Mouse (Mus musculus): Measurements from ENCODE around the gene Cfap299.
"Not testable (repeated sequence)": the region's sequence is repeated elsewhere in the genome, so short reads cannot be mapped to it uniquely, and the experiment has no call there.

Gene Cfap299

DNA sequence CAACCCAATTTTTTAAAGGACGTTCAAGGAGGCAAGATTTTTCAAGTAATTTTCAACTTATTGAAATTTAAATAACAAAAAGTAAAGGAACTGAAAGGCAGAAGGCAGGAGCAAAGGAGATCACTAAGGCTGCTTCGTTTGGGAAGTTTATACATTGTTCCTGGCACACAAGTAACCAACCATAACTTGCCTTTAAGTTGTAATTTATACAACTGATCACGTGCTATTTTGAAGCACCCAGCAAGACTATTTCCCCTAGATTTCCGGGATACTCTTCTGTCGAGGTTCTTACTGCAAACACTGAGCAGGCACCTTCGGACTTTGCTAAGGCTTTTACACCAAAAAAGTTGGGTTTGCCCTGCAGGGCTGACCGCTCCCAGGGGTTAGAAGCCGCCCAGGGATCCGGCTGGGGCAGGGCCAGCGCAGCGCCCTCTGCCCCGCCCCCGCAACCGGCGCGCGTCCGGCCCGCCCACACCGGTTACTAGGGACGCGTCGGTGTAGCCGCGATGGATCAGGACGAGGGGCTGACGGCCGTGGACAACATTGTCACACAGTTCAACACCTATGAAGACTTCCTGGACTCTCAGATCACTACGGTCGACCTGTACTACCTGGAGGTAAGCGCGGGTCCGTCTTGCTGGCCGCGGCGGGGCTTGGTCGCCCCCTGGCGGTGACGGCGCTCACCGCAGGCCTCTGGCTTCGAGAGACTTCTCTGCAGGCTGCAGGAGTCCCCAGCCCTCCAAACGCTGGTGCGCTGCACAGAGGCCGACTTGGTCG lies at the start of gene Cfap299:
Gene Cfap299 (plus strand): TSS at position 457 of the 777 bp plus-strand sequence.
- peak; percentile 37 for DNase-seq (ENCODE audit: low read depth, low spot score)

DNA sequence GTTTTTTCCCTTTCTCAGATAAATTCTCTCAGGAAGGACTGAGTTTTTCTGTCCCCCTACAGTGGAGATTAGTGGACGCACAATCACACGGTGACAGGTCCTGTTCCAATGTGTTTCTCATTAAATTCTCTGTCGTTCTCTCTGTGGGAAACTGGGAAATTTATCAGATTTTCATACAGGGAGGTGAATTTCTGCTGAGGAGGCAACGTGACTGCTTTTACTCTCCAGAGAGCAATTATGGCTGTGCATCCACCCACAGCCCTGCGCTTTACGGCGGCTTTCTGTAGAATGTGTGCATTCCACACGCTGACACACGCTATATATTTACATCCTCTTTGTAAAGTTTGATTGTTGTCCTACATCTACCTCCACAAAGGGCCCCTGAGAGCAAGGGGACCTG lies 47.1 kb upstream of the Cfap299 start:
- DNase-seq (ENCODE audit: low read depth, low spot score): no peak

DNA sequence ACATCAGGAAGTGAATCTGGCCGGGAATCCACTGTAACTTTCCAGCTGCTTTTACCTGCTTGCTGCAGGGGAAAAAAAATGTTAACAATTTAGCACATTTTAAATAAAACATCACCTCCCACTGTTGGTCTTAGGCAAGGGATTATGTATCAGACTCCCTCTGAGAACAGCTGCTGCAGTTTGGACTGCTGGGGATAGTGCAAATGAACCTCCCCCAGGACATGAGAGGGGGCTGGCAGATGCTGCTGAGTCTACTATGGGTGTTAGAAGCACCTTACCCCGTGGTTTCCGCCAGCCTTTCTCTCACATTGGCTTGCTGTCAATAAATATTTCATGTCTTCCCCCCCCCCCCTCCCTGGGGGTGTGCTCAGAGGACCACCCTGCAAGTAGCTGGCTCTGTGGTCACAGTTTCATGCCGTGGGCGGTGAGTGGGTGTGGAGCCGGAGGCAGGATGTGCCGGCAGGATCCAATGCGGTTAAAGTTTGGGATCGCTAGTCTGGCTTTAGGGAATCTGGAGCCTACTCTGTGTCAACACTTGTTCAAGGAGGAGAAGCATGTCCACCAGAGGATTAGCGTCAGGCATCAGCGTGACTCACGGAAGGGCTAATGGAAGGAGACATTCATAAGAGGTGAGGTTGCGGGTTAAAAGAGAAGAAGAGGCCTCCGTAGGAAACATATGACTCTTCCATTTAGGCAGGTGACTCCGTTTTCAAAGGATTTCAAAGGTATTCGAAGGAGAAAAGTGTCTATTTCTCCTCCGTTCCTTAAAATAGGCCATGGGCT lies 45.2 kb upstream of the Cfap299 start:
- DNase-seq (ENCODE audit: low read depth, low spot score): no peak

DNA sequence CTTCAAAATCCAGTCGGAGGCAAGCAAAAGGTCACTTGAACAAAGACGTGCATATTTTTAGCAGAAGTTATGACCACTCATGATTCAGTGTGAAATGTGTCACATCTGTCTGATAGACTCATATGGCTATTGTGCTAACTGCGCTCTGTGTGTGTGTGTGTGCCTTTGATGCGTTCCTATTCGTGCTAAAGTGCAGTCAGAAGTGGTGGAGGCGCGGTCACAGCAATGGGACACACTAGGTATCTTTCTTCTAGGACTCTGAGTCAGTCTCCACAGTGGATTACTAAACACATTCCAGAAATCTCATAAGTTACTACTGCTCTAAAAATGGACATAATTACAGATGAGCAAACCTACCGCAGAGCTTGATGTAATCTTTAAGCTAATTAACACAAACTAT lies 38.5 kb upstream of the Cfap299 start:
- no peak for DNase-seq (ENCODE audit: low read depth, low spot score)

DNA sequence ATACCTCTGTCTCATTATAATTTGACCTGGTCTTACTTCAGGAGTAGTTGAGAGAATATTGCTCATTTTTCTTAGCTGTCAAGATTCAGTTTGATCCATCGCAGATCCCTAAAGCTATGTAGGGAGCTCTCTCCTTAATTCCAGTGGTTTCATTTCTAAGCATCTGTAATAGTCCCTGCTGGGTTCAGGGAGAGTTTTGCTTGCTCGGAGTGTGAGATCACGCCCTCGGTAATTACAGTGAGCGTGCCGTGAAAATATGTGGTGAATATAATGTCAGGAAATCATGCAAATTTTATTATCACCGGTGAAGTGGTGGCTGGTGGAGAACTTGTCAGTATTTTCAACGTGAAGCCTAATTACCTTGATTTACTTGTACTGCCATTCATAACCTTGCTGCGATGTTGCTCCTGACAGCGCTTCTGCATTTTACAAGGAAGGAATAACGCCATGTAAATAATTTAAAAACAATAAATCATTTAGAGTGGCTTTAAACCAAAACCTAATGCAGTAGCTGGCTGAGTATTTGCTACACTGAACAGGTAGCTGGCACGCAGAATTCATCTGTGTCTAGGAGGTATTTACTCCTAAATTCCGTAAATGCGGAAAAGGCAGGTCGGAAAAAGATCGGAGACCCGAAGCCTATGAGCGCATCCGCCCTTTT lies 36.6 kb upstream of the Cfap299 start:
- DNase-seq (ENCODE audit: low read depth, low spot score): no peak

DNA sequence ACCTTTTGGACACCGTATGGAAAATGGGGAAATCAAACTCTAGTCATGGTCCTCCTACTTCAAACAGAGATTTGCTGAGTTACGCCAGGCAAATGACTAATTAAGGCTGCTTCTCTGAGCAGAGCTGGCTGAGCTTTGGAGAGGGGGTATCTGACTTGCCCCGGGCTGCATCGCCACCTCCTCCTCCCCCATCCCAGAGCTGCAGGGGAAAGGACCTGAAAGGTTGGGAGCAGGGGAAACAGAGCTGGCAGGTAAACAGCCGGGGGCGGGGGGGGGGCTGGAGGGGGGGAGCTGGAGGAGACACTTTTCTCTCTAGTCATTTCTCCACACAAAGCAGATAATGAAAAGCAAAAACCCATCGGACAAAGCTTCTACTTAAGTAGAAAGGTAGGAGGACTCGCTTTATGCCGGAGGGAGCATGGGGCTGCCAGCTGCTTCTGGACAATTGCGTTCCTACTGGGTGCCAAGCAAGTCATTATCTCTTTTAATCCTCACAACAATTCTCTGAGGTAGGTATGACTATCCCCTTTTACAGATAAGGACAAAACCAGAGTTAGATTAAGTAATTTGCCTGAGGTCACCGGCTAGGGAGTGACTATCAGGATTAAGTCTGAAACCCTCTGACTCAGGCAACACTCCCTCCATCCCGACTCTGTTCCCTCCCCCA lies 35.9 kb upstream of the Cfap299 start:
- DNase-seq (ENCODE audit: low read depth, low spot score): no peak

DNA sequence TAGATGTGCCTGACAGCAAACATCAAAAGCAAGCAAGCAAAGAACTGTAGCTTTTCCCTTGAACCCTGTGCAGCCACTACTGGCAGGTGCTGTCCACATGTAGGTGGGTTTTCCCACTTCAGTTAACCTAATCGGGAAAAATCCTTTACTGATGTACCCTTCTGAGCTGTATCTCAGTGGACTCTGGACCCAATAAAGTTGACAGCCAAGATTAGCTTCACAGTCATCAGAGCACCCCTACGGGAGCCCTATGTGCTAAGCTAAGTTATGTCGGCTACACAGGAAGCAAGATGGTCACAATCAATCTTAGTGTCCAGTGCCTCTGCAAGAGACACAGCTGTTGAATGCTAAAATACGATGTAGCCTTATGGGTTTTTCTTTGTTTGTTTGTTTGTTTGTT lies 29.0 kb upstream of the Cfap299 start:
- no peak for DNase-seq (ENCODE audit: low read depth, low spot score)

DNA sequence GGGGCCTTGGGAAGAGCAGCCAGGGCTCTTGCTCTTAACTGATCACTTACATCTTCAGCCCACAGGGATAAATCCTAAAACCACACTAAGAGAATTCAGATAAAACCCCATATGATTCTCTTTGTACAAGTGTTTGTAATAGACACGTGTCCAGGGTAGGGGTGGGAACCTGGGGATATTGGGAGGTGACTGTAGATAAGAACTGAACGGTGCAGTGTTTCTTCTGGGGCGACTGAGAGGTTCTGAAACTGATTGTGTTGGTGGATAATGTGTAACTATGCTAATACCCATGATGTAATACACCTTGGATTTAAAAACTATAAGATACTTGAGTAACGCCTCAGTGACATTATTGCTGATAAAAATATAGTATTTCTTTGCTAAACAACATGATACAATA lies 23.4 kb upstream of the Cfap299 start:
- DNase-seq (ENCODE audit: low read depth, low spot score): no peak

DNA sequence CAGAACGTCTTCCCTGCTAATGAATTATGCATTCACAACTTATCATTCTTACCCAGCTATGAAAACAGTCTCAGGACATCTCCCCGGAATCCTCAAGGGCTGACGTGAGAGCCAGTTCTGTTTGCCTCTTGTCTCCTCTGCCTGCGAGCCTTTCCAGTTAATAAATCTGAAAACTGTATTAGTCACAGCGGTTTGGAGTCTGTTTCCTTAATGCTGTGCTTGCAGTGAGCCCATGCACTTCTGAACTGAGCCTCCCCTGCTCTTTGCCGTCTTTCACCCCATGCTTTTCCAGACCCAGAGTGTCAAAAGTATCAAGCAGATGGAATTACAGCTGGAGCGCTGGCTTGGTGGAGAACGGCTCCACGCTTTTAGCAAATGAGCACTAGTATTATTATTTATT lies 22.6 kb upstream of the Cfap299 start:
- no peak for DNase-seq (ENCODE audit: low read depth, low spot score)

DNA sequence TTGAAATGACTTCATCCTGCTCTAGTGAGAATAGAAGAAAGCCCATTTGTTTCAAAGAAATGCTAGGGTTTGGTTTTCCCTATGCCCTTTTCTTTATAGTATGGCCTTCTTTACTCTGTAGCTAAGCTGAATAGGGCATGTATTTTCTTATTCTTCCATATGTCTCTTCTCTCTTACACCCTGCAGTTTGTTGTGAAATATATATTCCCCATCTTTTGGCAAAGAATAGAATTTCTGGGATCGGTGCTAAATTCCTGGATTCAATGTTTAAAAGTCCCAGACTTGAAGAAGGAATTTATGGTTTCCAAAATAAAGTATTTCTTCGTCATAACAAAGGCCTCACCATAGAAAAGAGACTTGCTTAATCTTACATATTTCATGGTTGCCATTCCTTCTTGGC lies 2.5 kb upstream of the Cfap299 start:
- DNase-seq (ENCODE audit: low read depth, low spot score): no peak

DNA sequence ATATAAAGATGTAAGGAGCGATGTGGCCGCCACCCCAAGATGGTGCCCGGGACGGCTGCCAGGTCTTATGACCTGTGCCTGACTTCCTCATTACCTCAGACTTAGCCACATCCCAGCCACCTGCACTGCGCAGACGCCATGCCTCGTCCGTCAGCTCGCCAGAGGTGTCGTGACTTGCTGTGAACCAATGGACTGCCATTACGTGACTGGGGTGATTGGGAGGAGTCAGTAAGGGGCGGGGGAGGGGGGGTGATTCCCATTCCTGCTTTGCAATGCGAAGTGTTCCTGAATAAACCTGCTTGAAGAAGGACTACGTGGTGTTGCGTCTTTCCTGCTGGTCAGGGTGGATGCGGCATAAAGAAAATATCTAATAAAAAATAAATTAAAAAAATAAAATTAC lies 14.6 kb downstream of the Cfap299 start:
- not testable (repeated sequence) for DNase-seq (ENCODE audit: low read depth, low spot score)

DNA sequence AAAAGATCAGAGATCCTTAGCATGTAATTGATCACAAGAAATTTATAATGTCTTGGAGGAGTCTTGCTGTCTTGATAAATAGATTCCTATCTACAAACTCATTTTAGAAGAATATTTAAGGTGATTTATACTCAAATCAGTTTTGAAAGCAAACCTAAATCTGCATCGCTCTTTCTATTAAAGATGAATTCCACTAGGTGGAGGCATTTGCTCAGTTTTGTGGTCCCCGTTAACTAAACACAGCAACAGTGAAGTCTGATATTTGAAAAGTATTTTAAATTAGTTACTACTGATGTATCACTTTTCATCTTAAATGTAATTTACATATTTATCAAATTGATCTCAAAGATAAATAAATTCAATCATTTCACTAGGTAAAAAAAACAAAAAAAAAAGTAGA lies 15.5 kb downstream of the Cfap299 start:
- no peak for DNase-seq (ENCODE audit: low read depth, low spot score)

DNA sequence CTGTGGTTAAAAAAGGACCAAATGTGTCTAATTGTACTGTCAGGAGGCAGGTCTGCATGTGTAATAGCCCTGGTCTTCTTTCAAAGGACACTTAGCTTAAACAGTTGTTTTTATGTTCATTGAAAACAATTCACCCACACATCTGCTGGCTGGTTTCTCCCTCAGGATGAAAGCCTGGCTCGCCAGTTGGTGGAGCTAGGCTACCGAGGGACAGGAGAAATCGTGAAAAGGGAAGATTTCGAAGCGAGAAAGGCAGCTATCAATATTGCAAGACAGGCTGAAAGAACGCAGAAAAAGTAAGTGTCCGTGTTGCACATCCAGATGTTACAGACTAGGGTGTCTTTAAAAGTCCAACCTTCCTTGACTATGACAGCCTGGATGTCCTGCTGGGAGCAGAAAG lies 17.0 kb downstream of the Cfap299 start:
- no peak for DNase-seq (ENCODE audit: low read depth, low spot score)

DNA sequence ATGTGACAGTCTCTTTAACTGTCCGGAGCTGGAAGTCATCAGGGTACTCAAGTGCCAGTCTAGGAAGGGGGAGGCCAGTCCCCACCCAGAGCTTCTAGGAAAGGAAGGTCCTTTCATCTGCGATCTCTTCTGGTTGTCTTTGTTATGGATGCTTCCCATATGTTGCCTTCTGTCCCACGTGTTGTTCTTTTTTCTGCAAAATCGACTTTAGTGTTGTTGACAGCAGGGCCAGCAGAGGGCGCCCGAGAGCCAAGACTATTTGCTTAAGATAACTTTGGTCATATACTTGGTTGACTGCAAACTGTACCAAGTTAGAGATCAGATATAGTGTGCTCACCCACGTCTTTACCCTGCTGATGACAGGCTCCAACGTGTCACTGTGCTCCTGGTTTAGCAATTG lies 19.5 kb downstream of the Cfap299 start:
- no peak for DNase-seq (ENCODE audit: low read depth, low spot score)

DNA sequence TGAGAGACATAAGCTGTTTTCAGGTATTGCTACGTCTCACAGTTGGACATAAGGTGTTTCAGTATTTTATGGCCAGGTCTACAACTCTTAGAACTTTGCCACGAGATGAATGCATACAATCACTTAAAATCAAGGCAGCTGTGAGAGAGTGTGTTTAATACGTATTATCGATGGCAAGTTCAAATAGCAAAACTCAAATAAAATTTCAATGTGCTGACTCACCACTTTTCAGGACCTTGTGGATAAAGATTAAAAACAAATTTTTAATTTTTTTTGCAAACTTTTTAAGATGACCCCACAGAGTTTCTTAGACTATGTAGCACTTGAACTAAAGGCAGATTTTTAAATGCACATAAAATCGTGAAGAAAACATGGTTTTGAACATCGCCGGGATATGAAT lies 30.8 kb downstream of the Cfap299 start:
- DNase-seq (ENCODE audit: low read depth, low spot score): no peak

DNA sequence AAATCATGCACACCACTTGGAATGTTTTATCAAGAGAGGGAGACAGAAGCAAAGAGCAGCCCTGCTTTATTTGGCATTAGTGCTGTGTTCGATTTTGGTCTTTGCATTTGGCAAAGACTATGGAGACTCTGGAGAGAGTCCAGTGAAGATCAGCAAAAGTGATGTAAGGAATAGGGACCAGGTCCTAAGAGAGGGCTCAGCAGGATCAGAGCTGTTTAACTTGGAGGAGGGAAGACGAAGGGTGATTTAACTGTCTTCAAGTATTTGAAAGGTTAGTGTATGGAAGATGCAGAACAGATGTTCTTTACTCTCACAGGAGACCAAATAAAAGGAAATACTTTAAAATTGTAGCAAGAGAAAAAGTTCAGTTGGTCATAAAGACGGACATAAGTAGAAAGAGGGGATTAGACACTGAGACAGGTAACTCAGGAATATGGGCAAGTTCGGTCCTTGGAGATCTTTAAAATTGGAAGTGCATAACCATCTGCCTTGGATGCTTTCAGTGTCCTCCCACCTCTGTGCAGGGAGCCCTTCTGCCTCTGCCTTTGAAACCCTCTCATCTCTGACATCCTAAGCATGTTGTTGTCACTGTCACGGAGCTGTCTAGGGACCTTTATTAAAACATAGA lies 31.8 kb downstream of the Cfap299 start:
- DNase-seq (ENCODE audit: low read depth, low spot score): no peak

DNA sequence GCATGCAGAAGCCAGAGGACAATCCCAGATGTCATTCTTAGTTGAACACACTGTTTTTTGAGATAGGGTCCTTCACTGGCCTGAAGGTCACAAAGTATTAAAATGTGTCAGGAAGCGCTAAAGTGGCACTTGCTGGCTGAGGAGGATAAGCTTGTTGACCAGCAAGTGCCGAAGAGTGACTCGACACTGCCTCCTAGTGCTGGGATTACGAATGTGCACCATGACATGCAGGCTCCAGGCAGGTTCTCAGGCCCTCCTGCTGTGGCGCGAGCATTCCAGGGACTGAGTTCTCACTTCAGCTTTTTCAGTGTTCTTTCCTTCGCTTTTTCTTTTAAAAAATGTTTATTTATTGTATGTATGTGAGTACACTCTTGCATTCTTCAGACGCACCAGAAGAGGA lies 34.3 kb downstream of the Cfap299 start:
- DNase-seq (ENCODE audit: low read depth, low spot score): no peak

DNA sequence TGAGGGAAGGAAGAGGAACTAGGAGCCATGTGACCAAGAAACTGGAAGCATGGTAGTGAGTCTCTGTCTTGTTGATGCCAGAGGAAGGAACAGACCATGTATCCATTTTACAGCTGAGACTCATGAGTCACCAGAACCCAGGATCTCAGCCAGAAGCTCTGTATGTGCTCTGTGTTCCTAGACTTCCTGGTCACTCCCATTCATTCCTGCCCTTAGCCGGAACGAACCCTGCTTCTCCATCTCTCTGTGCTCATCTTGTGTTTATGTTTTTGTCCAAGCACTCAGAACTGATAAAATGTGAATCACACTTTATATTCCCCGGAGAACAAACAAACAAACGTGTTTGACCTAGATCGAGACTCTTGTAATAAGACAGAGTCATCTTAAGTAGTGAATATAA lies 36.2 kb downstream of the Cfap299 start:
- DNase-seq (ENCODE audit: low read depth, low spot score): no peak

DNA sequence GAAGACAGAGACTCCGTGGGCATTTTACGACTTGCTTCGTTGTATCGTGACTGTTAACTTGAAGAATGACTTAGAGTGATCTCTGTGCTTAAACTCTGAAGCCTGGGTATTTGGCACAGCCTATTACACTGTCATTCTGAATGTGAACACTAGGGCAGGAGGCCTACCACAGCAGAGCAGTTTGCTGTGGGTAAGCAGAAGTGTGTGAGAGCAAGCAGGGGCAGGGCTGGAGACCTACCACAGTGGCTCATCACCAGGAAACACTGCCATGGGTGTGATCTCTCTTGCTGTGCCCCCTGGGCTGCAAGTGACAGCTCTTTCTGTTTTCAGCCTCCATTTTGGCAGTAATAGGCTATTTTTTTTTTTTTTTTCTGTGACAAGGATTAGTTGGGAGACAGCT lies 39.7 kb downstream of the Cfap299 start:
- no peak for DNase-seq (ENCODE audit: low read depth, low spot score)

DNA sequence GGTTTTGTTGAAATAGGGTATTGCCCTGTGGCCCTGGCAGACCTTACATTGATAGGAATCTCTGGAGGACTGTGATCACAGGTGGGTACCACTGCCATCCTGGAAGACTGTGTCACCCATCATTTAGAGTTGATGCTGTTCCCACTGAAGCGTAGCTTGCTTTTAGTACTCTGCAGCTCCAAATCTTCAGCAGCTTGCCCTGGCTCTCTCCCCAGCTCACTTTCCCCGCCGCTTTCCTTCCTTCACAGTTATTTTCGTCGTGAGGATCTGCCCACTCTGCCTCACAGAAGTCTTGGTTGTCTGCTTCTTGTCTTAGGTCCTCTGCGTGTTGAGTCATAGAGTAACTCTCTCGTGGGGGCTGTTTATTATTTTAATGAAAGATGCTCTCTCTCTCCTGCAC lies 40.3 kb downstream of the Cfap299 start:
- DNase-seq (ENCODE audit: low read depth, low spot score): no peak

DNA sequence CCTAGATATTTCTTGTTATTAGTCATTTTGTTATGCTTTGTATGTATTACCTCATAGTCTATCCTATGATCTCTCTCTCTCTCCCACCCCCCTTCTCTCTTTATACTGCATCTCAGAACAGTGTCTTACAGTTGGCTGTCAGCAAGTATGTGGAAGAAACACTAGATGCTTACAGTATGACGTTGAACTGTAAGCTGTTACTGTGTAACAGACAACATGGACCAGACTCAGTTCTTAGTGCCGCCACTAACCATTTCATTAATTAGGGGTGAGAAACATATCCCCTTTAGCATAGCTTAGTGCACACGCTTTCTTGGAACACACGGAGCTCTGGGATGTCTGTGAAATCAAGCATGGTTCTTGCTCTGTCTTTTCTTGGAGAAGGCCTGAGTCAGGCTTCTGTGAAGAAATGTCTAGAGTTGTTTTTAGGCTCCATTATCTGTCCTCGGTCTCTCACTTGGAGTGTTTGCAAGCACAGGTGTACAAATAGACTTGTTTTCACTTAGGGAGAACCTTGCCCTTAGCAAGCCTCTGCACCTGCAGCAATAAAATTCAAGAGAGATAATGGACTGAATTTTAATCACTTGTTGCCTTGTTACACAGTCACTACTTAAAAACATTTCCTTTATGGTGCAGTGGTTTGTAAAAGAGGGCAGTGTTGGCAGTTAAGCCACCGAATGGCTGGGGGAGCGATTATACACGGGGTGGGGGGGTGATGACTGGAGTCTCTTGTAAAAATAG lies 47.1 kb downstream of the Cfap299 start:
- no peak for DNase-seq (ENCODE audit: low read depth, low spot score)
